Mouse (Mus musculus) heart, adult 2 months (tissue): ENCODE measurements around the gene Pink1. TPM values are rescaled to one million over a fixed set of nuclear protein-coding genes. Genes with fewer than 3 reads are reported as not detected.

Source experiments
- DNase-seq, 2 experiments: peaks; one replicate each; pipeline ENCODE4 v3.0.0; 2021
- H3K27ac ChIP-seq: fragments of 200-600 bp; 2 replicates; pipeline ENCODE4 v1.8.1; 2022
- H3K27me3 ChIP-seq: fragments of 200-500 bp; 2 replicates; pipeline ENCODE4 v1.6.1; 2012; ENCODE audit warnings: mild to moderate bottlenecking, low read length, inconsistent platforms, mixed read lengths; ENCODE audit not compliant: control insufficient read depth, insufficient read depth
- H3K36me3 ChIP-seq: fragments of 200-500 bp; 2 replicates; pipeline ENCODE4 v1.6.1; 2012; ENCODE audit warnings: low read length, inconsistent platforms; ENCODE audit not compliant: control insufficient read depth, insufficient read depth
- H3K4me1 ChIP-seq: fragments of 200-500 bp; 2 replicates; pipeline ENCODE4 v1.6.1; 2011; ENCODE audit warnings: low read length; ENCODE audit not compliant: control insufficient read depth, insufficient read depth
- H3K4me3 ChIP-seq: fragments of 200-600 bp; 2 replicates; pipeline ENCODE4 v1.8.1; 2022
- H3K79me2 ChIP-seq: fragments of 200-500 bp; replicated peaks from 2 replicates; pipeline ENCODE4 v1.6.1; 2012; ENCODE audit warnings: mild to moderate bottlenecking, inconsistent platforms, low read length, moderate library complexity, mixed read lengths; ENCODE audit not compliant: control insufficient read depth, insufficient read depth
- H3K9ac ChIP-seq: fragments of 200-500 bp; 2 replicates; pipeline ENCODE4 v1.6.1; 2012; ENCODE audit warnings: low read depth, mild to moderate bottlenecking, control low read depth, inconsistent platforms, low read length, mixed read lengths
- CTCF ChIP-seq: fragments of 200-600 bp; IDR thresholded peaks from 2 replicates; pipeline ENCODE4 v1.8.1; 2022; ENCODE audit warnings: antibody characterized with exemption, mild to moderate bottlenecking, moderate library complexity
- EP300 ChIP-seq: fragments of 200-500 bp; IDR thresholded peaks from 2 replicates; pipeline ENCODE4 v1.6.1; 2011; ENCODE audit warnings: low read depth, low read length, control low read depth; ENCODE audit not compliant: insufficient read depth
- POLR2A ChIP-seq: fragments of 200-500 bp; IDR thresholded peaks from 2 replicates; pipeline ENCODE4 v1.6.1; 2011; ENCODE audit warnings: mild to moderate bottlenecking, low read depth, low read length, control low read depth; ENCODE audit not compliant: insufficient read depth
- WGBS: fragments of 180-500 bp; shearing (Covaris S2); methylation state at CpG from one replicate; pipeline ENCODE4 v1.1.7; 2018; 5-methylcytosine and 5-hydroxymethylcytosine counted together
- intact Hi-C: fragments of 180-260 bp; cut with DNase I; formaldehyde crosslinking; loops from one replicate; pipeline ENCODE4 v1.15.1; 2025
- polyA plus RNA-seq: library from polyadenylated mRNA; depleted of rRNA; stranded (reverse); fragments of >200 nt; gene quantifications from 2 replicates; pipeline ENCODE4 v1.2.3, GENCODE M21; 2012
- total RNA-seq, 2 experiments: library from RNA; stranded (reverse); gene quantifications; 2 replicates each; pipeline ENCODE4 v1.2.3; 2021

Gene Pink1
- total and polyA plus RNA-seq, 3 experiments: 423 to 844 (median 719) TPM

- TF ChIP-seq POLR2A (no peak), EP300 (no peak), CTCF (peak; percentile 82)
- no peak overlapping the region for H3K9ac ChIP-seq
- no peak for DNase-seq
These were observed 13.9 kb upstream of the Pink1 start for GRCm38 (mm10) chr4:138339963-138340362.

DNA sequence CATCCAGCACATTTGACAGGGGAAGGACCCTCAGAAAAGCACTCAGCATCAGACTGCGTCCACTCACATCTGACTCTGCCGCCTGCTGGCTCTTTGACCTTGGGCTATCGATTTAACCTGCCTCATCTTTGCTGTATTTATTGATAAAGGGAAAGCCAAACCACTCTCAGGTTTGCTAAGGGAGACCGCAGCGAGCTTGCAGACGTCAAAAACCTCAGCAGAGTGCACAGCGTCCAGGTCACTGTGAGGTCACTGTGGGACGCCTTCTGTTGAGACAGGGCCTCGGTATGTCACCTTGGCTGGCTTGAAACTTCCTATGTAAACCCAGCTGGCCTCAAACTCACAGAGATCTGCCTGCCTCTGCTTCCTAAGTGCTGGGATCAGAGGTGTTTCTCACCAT lies 11.2 kb upstream of the Pink1 start:
- Histone ChIP-seq H3K27me3 (no peaks in the 10 kb centered on the region), H3K79me2 (no peaks in the 10 kb centered on the region), H3K9ac (no peak overlapping the region), H3K27ac (no peak overlapping the region), H3K4me3 (no peak overlapping the region), H3K4me1 (no peaks in the 10 kb centered on the region), H3K36me3 (no peaks in the 10 kb centered on the region)
- intact Hi-C loops: no loop called here
- TF ChIP-seq POLR2A (no peak), EP300 (no peak), CTCF (no peak)
- DNase-seq: no peak
- whole genome bisulfite sequencing: 83% methylated on average over 9 of the region's 9 CpGs

More at GRCm38 (mm10) chr4:138339963-138340362, 13.9 kb upstream of the Pink1 start:
- intact Hi-C loops: no loop called here
- H3K27me3 ChIP-seq: no peaks in the 10 kb centered on the region
- no peaks in the 10 kb centered on the region for H3K36me3 ChIP-seq
- H3K4me3 ChIP-seq: no peak overlapping the region
- H3K79me2 ChIP-seq: no peaks in the 10 kb centered on the region
- peaks cover 10% of the 10 kb centered on the region for H3K4me1 ChIP-seq
- H3K27ac ChIP-seq: no peak overlapping the region
- 22% methylated on average over 4 of the region's 4 CpGs for WGBS

GRCm38 (mm10) chr4:138336876-138337275 lies 10.8 kb upstream of the Pink1 start:
- H3K36me3 ChIP-seq: no peaks in the 10 kb centered on the region
- intact Hi-C loops: no loop called here
- TF ChIP-seq CTCF (no peak), POLR2A (no peak), EP300 (no peak)
- H3K4me1 ChIP-seq: no peaks in the 10 kb centered on the region
- no peak overlapping the region for H3K27ac ChIP-seq
- no peaks in the 10 kb centered on the region for H3K27me3 ChIP-seq
- H3K4me3 ChIP-seq: no peak overlapping the region
- WGBS: 69% methylated on average over 5 of the region's 5 CpGs
- H3K9ac ChIP-seq: no peak overlapping the region
- no peak for DNase-seq
- no peaks in the 10 kb centered on the region for H3K79me2 ChIP-seq

DNA sequence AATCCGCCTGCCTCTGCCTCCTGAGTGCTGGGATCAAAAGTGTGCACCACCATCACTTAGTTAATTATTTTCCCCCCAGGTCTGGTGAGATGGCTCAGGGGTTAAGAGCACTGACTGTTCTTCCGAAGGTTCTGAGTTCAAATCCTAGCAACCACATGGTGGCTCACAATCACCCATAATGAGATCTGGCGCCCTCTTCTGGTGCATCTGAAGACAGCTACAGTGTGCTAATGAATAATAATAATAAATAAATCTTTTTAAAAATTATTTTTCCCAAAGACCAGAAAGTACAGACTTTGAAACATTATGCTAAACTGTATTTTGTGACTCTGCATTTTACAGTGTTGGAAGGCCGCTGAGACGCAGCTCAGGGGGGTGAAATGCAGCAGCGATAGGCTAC lies 9.5 kb upstream of the Pink1 start:
- H3K79me2 ChIP-seq: no peaks in the 10 kb centered on the region
- no peak overlapping the region for H3K4me3 ChIP-seq
- WGBS: 86% methylated on average over 6 of the region's 6 CpGs

GRCm38 (mm10) chr4:138335036-138335435 lies 8.9 kb upstream of the Pink1 start:
- H3K4me3 ChIP-seq: no peak overlapping the region
- WGBS: 56% methylated on average over 12 of the region's 12 CpGs
- H3K27me3 ChIP-seq: no peaks in the 10 kb centered on the region
- H3K9ac ChIP-seq: no peak overlapping the region
- H3K27ac ChIP-seq: no peak overlapping the region
- TF ChIP-seq POLR2A (no peak), EP300 (no peak), CTCF (no peak)
- no peak for DNase-seq
- H3K79me2 ChIP-seq: no peaks in the 10 kb centered on the region
- no peaks in the 10 kb centered on the region for H3K4me1 ChIP-seq
- intact Hi-C loops: no loop called here
- no peaks in the 10 kb centered on the region for H3K36me3 ChIP-seq

More for the DNA sequence above, 9.5 kb upstream of the Pink1 start:
- Histone ChIP-seq H3K27ac (no peak overlapping the region), H3K36me3 (no peaks in the 10 kb centered on the region), H3K4me1 (no peaks in the 10 kb centered on the region), H3K27me3 (no peaks in the 10 kb centered on the region), H3K9ac (no peak overlapping the region)
- TF ChIP-seq CTCF (peak; percentile 71), POLR2A (no peak), EP300 (no peak)
- intact Hi-C loops: no loop called here
- DNase-seq: no peak

DNA sequence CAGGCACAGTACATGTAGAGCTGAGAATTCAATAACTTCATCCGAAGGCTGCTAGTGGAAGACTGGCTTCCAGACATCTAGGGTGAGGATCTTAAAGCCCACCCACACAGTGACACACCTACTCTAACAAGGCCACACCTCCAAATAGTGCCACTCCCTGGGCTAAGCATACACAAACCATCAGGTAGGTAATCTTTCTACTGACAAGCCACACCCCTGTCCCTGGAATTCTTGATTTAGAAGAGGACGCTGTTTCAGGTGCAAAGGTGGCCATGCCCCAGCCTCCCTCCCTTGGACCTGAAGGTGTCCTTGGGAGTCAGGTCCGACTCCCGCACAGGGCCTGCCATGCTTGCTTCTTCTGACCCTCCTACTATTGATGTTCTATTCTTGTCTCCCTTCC lies 7.0 kb upstream of the Pink1 start:
- 72% methylated on average over 4 of the region's 4 CpGs for WGBS
- intact Hi-C loops: no loop called here

More for the DNA sequence above, 7.0 kb upstream of the Pink1 start:
- no peak for DNase-seq
- Histone ChIP-seq H3K4me1 (no peaks in the 10 kb centered on the region), H3K9ac (no peak overlapping the region), H3K4me3 (no peak overlapping the region), H3K36me3 (no peaks in the 10 kb centered on the region), H3K27me3 (no peaks in the 10 kb centered on the region), H3K79me2 (no peaks in the 10 kb centered on the region), H3K27ac (no peak overlapping the region)
- TF ChIP-seq POLR2A (no peak), EP300 (no peak), CTCF (no peak)
